Mouse (Mus musculus) retina, adult 2 months (tissue): ENCODE measurements around the gene Laptm5.

Experiments
- DNase-seq: peaks from one replicate; pipeline ENCODE4 v3.0.0-alpha.2; 2012; ENCODE audit warnings: low read depth, low spot score

The Laptm5 gene

DNA sequence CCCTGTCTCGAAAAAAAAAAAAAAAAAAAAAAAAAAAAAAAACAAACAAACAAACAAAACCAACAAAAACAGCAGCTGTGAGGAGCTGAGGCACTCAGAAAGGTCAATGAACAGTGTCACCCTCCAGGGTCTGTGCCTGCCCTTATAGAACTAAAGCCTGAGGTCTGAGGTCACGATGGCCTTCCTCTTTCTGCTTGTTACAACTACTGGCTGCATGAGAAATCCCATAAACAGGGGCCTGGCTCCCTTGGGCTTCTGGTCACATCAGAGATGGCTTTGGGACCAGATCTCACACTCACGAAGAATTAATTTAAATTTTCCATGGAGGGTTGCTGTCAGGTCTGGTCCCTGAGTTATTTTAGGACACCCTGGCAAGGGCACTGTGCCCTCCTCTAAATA lies 13.5 kb upstream of the Laptm5 start:
- DNase-seq: no peak

DNA sequence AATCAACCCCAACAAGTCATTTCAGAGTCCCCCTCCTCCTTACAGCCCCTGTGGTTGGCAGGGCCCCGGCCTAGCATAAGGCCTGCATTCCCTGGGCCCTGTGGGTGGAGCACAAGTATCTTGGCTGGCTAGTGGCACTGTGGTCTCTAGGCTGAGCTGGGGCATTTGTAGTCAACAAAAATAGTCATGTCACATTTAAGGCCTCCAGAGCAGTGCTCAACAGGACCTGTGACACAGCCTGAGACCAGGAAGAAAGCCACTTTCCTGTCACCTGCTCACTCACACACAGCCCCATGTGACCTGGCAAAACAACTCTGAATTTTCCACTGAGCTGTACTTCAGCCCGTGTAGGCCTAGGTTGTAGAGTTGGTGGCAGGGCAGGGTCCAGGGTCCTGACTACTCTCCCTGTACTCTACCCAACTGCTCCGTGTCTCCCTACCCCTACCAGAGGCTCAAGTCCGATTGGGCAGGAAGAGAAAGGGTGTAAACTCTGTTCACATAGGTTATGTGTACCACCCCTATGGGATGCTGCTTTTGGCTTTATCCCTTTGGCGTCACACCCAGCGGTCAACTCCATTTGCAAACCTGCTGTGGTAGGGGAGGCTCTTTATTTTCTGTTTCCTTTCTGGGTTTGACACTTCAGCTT lies 13.0 kb upstream of the Laptm5 start:
- no peak for DNase-seq

DNA sequence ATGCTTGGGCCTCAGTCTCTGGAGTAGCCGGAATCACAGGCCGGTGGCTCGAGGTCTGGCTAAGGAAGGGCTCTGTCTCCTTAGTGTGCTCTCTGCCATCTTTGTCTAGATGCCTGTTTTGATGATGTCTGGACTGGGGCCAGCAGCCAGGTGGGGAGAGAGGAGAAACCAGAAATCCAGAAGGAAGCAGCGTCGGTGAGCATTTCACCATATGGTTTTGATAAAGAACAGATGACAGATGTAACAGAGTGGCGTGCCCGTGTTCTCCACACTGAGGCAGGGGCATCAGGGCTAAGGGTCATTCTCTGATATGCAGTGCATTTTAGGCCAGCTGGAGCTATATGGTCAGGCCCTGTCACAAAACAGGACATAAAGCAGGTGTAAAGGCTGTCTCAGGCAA lies 12.2 kb upstream of the Laptm5 start:
- no peak for DNase-seq

DNA sequence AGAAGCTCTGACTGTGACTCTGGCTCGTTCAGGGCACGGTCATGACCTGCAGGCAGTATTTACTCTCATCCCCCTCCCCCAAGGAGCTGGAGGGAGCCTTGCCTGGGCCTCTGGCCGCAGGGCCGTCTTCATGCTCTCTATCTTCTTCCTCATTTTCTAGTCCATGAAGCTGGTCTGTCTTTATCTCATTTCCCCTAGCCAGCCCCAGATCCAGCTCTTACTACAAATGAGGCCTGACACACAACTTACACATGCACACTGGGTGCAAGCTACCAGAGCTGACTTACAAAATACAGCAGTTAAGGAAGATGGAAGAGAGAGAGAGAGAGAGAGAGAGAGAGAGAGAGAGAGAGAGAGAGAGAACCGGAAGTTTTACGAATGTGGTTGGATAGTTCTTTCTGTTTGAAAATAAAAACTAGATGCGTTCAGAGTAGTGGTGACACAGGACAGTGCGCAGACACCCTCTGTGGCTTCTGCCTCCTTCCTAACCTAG lies 10.6 kb upstream of the Laptm5 start:
- DNase-seq: no peak

DNA sequence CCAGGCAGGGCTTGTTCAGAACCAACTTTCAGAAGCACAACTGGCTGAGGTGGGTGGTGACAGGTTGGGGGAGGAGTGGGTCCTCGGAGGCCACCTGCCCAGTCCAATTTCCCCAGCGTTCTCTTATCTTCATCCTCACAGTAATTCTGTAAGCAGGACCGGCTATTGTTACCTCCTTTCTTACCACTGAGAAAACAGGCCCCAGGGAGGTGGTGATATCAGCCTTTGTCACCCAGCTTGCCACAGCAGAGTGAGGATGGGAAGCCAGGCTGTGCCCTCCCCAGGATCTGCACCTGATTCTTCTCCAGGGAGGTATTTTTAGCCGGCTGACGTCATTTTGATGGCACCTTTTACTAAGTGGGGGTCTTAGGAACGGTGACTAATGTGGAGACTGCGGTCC lies 7.9 kb upstream of the Laptm5 start:
- DNase-seq: no peak

DNA sequence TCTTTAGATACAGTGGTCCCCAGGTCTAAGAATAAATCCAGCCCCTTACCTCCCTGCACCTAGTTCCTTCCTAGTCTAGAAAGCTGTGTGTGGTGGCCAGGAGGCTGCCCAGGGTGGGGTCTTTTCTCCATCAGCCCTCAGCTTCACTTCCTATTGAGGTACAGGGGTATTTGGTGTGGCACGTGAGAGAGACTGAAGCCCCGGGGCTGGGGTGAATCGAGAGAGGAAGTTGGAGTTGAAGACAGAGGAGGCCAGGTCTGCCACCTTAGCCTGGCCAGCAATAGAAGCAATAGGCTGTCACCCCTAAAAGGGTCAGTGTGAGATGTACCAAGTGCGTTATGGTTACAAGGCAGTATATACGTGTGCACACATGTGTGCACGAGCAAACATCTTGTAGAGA lies 7.0 kb upstream of the Laptm5 start:
- DNase-seq: no peak

DNA sequence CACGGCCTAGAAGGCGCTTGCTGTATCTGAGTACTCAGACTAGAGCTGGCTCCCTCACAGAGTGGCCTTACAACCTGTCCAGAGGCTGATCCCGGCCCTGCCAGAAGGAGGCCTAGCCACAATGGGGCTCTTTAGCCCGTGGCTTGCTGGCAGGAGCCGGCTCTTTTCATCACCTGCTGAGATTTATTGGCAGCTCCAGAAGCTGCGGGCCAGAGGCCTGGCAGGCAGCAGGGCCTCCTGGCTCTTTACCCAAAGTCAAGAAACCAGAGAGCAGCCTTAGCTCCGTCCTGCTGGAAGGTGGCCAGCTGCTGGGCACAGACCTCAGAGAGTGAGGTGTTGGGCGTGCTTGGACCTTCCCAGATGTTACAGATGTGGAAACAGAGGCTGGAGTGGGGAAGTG lies 6.6 kb upstream of the Laptm5 start:
- no peak for DNase-seq

DNA sequence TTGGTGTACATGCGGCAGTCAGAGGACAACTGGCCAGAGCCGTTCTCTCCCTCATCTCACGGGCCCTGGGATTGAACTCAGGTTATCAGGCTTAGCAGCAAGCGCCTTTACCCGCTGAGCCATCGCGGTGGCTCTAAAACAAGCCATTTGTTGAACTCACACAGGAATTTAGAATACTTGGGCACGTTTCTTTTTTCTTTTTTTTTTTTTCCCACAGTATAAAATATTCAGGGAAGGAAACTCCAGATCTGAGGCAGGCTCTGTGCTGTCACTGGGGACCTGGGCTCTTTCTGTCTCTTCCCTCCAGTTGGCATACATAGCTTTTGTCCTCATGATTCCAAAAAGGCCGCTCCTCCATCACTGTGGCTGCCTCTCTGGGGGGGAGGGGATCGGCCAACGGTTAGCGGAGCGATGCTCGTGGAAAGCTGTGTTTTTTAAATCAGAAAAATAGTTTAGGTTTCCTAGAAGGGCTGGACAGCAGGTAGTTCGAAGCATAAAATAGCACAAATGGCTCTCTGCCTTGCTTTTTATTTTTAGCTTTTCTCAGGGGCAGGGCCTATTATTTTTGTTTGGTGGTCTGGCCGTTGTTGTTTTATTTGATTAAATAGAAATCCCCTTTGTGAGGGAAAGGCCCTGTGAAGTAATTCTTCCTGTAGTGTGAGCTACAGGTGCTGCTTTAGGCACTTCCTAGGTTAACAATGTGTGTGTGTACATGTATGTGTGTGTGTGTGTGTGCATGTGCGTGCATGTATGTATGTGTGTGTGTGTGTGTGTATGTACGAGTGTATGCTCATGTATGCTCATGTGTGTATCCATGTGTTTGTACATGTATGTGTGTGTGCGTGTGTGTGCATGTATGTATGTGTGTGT lies 5.5 kb upstream of the Laptm5 start:
- DNase-seq: no peak

DNA sequence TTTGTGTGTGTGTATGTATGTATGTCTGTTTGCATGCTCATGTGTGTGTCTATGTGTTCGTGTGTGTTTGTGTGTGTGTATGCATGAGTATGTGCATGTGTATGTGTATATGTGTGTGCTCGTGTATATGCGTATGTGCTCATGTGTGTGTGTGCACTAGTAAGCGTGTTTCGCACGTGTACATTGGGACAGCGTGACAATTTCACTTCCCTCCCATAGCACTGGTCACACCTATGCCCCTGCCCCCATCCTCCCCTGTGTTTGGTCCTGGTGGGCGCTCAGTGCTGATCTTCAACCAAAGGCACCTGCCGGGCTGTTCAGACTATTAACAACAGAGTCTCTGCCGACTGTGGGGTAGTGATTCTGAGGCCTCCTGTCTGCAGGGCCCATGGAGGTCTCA lies 4.8 kb upstream of the Laptm5 start:
- no peak for DNase-seq

DNA sequence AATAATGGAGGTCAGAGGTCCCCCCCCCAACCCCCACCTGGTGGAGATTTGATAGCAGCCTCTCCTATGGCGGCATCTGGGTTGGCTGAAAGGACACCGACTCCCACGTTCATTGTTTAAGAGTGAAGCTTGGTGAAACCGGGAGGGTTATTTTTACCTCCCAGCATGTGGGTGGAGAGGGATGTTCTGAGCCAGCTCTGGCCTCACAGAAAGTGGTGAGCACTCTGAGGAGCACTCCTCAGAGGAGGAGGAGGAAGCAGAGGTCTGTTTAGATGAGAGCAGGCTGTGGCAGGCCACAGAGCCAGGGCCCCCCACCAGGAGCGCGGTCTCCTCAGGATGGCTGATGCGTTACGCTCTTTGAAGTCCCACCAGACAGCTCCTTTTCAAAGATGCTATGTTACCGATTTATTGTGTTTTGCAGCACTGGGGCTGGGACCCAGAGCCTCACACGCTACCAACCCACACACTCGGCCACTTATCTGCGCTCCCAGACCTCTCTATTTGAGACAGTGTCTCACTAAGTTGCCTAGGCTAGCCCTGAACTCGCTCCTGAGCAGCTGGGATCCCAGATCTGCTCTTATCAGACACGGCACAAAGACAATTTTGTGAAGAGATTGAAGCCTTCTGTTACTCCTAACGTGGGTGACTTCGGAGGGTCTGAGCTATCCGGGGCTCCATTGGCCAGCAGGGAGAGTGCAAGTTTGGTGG lies 3.6 kb upstream of the Laptm5 start:
- no peak for DNase-seq

DNA sequence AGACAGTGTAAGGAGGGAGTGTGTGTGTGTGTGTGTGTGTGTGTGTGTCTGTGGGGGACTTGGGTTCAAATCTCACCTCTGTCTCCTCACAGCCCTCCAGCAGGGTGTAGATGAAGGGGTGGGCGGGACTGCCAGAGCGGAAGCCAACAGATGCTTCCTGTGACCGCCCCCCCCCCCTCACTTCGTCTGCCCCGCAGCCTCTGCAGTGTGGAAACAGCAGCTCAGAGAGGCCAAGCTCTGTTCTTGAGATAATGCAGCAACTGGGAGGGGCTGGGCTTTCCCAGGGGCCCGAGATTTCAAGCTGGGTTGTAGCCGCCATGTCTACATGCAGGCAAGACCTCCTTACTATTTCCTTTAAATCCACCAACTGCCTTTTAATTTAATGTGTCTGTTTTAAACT lies 2.3 kb upstream of the Laptm5 start:
- no peak for DNase-seq

DNA sequence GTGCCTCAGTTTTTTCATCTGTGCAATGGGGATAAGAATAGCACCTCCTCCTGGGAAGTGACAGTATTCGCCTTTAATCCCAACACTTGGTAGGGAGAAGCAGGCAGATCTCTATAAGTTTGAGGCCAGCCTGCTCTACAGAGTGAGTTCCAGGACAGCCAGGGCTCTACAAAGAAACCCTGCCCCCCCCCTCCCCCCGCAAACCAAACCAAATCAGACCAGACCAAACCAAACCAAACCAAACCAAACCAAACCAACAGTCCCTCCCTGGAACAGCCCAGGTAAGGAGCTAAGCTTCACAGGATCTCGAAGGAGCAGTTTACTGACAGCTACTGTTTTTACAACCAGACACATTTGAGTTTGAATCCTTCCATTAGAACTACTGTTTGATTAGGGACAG lies 299 bp upstream of the Laptm5 start:
- no peak for DNase-seq

DNA sequence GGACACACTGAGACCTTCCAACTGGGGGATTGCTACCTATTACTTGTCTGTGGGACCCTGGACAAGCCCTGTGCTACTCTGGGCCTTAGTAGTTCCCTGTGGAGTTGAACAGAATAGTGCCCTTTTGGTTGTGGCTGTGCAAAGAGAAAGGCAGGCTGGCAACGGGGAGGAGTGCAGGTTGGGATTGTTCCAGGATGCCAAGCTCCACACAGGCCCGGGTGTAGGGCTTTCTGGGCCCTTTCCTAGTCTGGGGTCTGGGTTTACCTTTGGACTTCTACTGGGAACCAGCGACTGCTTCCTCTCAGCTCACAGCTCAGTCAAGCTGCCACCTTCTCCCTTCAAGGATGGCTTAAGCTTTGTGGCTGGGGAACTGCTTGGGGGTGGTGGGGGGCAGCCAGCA lies 586 bp downstream of the Laptm5 start:
- no peak for DNase-seq

DNA sequence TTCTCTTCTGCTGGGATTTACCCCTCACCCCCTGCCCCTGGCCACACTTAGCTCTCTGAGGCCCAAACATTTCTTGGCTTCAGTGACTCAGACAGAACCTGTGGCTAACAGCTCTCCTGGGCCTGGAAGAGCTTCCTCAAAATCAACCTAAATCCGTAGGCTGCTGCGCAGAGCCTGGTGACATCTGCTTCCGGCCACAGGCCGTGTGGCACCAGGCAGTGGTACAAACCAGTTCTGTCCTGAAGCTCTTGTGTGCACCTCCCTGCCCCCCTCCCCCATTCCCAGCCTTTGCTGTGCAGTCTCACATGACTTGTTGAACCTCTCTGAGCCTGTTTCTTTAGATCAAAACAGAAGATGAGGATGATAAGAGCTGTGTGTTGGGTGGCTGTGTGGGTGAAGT lies 1.1 kb downstream of the Laptm5 start:
- DNase-seq: no peak

DNA sequence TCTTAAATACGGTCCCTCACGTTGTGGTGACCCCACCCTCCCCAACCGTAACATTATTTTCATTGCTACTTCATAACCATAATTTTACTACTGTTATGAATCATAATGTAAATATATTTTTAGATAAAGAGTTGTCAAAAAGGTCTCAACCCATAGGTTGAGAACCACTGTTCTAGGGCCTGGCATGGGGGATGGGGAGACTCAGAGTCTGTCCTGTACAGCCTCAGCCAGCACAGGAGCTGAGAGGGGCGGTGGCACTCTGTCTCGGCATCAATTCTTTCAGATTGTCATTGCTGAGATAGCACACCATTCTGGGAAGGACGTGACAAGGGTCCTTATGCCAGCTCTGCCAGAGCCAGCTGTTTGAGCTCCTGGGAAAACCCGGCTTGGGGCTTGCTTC lies 1.6 kb downstream of the Laptm5 start:
- no peak for DNase-seq

DNA sequence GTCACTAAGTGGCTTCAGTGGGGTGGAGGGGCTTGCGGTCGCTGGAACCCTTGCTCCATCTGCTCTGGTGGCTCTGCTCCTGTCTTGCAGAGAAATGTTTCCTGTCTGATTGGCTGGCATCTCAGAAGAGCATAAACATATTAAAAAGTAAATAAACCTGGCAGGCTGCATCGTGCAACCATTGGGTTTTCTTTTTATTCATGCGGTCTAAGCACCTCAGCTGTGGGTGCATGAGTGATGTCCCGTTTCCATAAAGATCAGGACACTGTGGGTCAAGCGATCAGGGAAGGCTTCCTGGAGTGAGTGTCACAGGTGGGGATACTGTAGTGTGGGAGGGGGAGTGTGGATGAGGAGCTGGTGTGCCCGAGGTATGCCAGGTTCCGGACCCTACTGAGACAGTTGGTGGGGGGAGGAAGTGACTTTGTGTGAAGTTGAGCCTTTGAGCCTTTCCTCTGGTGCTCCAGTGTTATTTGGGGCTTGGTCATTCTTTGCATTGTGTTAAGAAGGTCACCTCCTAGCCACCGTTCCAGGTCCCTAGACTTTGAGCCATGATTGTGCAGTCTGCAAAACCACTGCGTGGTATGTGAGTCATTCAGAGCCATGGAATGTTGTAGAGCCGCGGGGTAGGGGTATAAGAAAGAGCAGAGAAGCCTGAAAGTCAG lies 2.2 kb downstream of the Laptm5 start:
- DNase-seq: no peak

DNA sequence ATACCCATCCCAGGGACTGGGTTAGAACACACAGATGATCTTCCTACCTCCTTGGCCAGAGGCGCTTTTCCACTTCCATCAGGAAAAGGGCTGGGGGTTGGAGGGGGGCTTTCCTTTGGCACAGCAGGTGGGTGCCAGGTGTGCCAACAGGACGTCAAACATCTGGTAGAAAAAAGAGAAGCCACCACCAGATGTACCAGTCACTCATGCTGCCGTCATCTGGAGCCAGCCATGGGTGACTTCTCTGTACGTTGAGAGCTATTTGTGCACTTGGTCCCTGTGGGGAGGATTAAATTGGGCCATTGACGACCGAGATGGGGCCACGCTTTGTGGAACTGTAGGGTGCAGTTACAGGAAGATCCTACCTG lies 2.7 kb downstream of the Laptm5 start:
- no peak for DNase-seq

DNA sequence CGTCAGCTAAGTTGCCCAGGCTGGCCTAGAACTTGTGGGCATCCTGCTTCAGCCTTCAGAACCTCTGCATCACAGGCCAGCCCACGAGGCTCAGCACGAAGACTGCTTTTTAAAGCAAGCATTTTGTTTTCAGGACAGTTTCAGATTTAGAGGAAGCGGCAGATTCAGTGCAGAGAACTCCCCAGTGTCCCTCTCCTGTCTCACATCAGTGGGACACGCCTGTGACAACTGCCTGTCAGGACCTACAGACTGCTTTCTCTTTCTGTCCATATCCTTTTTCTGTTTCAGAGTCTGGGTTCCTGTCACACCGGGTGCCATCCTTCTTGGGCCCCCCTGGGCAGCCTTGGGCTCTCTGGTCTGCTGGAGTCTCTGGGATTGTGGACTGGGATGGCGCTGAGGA lies 3.7 kb downstream of the Laptm5 start:
- DNase-seq: no peak

DNA sequence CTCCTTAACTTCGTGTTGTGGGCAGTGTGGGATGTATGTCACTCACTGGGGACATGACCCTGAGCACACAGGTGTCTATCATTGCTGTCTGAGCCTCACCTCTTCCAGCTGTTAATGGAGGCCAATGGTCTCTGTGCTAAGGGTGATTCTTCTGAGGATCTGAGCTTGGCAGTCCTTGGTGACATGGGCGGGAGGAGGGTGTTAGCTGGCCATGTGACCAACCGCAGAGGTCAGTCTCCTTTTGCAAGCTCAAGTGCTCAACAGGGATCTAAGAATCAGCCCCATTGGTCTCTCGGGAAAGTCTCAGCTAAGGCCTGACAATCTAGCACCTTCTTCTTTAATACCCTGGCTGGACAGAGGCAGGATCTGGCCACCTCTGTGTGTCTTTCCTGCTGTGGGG lies 4.6 kb downstream of the Laptm5 start:
- no peak for DNase-seq

DNA sequence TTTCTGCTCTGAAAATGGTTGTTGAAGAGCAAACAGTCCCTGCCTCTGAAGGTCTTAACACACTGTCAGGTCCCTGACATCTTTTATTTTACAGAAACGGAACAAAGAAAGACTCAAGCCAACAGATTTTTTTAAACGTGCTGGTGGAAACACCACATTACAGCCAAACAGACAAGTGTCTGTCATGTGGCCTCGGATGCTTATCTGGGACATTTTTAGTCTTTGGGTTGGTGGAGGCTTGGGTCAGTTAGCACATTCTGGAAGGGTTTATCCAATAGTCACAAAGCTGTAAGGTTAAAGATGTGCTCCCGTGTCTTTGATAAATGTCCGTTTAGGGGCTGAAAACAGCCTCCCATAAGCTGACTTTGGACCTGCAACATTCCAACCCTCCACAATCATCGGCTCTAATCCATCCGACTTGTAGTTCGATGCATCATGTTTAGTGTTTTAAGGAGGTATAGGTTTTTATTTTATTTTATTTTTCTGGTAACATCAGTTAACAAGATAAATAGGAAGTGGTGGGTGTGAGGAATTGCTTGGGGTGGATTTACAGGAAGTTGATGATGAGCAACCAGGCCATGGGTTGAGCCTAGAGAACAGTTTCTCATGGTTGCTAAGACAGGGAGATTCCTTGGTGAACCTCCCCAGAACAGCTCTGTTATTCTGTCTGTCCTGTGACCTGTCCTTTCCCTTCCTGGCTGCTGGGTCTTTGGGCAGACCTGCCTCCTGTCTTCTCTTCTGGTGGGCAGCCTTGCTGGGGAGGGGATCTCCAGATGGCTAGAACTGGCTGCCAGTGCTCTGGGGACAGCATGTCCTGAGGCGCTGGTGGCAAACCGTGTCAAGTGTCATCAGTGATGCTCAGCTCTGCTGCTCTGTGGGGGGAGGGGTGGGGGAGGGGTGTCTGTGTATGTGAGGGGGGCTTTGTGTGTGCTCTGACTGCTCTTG lies 6.2 kb downstream of the Laptm5 start:
- no peak for DNase-seq

DNA sequence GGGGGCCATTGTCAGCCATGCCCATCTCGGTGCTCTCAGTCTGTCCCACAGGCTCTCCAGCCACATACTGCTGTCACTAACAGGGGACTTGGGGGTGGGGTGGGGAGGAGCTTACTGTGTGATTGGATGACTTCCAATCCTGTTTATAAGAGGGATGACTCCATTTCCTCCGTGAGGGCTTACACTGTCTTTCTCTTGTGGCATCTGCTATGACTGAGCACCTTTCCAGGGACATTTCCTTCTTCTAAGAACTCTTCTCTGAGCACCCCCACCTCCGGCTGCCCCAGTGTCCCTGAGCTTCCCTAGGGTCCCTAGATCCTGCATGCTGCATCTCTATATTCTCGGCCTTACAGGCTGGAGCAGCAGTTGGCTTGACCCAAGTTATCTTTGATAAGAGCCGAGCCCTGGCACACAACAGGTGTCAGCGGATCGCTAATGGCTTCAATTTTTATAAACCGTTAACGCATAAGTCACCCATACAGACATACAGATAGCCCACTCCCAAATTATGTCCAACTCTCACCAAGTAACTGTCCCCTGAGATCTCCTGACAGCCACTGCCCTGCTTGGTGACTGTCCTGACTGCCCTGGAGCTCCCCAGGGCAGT lies 6.9 kb downstream of the Laptm5 start:
- DNase-seq: no peak
